Mouse (Mus musculus) liver, adult 2 months (tissue): ENCODE measurements around the gene Gm17660.

Experiments
- CTCF ChIP-seq: fragments of 200-500 bp; IDR thresholded peaks from 2 replicates; pipeline ENCODE4 v1.5.1; 2011; ENCODE audit warnings: low read depth, low read length, control low read depth
- POLR2A ChIP-seq: fragments of 200-500 bp; IDR thresholded peaks from 2 replicates; pipeline ENCODE4 v1.6.1; 2011; ENCODE audit warnings: low read length, control low read depth; ENCODE audit not compliant: insufficient read depth; ENCODE audit errors: extremely low read depth

DNA sequence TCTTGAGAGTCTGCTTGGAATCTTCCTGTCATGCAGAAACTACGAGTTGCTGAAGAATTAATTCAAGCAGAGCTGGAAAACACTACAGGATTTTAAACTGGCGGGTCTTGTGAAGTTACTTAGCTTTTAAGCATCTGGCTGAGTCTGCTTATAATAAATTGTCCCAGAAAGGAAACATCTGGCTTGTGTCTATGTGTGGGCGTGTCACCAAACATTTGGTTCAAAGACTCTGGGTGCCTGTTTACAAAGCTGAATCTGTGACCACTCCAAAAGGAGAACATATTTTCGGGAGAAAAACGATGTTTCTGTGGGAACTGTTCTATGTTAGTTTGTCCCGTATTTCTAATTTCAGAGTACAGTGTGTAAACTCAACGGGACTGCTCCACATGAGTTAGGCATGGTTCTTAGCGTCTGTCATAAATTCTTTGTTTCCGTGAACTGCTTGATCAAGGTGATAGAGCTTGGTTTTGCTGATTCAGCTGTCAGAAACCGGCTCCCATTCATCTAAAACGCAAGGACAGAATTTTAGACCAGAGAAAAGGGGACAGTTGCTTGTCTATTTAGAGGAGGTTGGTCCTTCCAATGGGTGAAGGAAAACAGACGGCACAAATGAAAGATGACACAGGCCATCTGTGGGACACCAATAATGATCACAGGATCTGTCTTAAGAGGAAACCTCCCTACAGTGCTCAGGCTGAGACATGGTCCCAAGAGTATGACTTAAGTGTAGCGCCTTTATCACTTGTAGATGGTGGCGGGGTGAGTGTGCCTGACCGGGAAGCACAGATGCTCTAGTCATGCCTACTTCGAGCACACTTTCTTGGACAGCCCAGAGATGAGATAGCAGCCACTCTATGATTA is 18.9 kb upstream of the Gm17660 start:
- no peak for TF ChIP-seq POLR2A
- no peak for TF ChIP-seq CTCF
